Mouse (Mus musculus) retina, postnatal 7 days (tissue): ENCODE measurements around the gene F3.
A peak's percentile ranks its signal among the peaks of the same experiment; 100 is the strongest.
"Not testable (repeated sequence)": the region's sequence is repeated elsewhere in the genome, so short reads cannot be mapped to it uniquely, and the experiment has no call there.

Experiments used
- DNase-seq: peaks from one replicate; pipeline ENCODE4 v3.0.0-alpha.2; 2012; ENCODE audit warnings: low read depth, low spot score

F3 gene

DNA sequence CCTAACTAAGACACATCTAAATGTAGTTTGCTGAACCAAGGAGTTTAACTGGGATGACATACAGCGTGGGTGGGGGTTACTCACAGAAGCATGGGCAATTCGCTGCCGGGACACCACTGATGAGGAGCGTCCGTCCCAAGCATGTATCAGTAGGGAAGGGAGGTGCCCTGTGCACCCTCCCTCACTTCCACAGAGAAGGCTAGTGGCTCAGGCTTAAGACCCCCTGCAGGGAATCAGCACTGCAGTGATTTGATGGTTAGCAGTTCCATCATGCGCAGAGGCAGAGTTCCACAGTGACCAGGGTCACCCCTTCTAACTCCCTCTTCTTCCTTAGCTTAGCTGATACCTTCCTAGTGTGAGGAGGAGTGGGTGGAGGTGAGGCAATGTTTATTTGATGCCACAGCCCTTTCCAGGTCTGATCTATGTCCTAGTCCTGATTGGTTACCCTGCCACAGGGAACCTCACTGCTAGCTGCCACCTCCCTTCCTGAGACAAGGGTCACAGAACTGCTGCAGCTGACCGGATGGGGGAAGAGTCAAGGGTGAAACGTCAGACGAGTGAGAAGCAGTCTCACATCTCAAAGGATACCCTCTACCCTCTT lies 15.5 kb downstream of the F3 start:
- DNase-seq = no peak

DNA sequence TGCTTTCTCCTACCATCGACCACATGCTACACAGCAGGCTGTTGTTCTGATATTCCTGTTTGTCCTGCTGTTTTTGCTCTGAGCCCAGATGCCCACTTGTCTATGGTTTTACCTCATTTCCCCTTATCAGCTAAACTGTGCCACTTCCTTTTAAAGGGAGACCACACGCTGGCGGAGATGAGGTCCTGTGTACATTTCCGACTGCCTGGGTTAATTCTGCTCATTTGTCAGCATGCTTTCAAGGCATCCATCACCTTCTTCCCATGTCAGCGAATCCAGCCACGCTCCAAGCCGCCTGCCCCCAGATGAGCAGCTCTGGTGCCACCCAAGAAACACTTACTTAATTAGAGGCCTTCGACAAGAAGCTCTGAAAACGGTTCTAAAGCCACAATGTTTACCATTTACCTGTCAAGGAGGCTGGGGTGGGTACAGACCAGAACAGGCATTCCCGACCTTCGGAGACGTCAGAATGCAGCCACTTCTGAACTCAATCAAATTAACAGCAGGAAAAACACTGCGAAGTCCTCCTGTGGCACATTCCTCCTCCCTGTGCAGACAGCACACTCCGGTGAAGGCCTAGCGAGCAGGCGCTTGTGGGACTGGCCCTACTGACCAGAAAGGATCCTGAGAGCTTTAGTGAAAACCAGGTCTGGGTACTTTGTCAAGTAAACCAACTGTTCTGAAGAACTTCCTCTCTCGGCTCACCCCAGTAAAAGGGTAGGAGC lies 16.3 kb downstream of the F3 start:
- DNase-seq = no peak

GRCm38 (mm10) chr3:121741186-121741848 lies 18.0 kb downstream of the F3 start:
- not testable (repeated sequence) for DNase-seq

GRCm38 (mm10) chr3:121754319-121755090 lies 31.2 kb downstream of the F3 start:
- DNase-seq = not testable (repeated sequence)

- DNase-seq = no peak
Observed at GRCm38 (mm10) chr3:121755152-121755551, 31.8 kb downstream of the F3 start.

DNA sequence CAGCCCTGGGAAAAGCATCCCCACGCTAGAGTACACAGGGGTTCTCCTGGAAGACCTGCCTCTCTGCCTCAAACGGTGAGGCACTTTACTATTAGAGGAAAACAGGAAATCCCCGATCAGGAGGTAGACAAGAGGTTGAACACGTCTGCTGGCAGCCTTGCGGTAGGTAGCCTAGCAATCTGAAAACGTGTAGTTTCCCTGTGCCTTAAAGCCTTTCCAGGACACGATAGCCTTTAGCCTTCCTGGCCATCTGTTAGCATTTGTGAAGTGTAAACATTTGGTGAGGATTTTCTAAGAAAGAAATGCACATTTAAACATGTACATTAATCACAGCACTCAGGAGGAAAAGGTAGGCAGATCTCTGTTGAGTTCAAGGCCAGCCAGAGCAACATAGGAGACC lies 35.0 kb downstream of the F3 start:
- no peak for DNase-seq

- no peak for DNase-seq
Observed at GRCm38 (mm10) chr3:121762056-121762852, 38.9 kb downstream of the F3 start.

DNA sequence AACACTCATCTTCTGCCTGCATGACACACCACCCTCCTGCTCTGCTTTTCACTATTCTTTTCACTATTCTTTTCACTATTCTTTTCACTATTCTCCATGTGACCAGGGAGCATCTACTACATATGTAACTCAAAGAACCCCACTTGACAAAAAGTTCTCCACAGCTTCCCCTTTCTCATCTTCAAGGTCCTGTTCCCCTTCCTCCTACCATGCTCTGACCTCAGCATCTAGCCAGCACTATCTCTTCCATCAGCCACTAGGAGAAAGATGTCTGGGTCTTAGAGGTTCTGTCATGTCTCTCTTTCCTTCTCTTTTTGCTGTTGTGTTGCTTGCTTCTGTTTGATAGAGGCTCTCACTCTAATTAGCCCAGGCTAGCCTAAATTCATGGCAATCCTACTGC lies 42.7 kb downstream of the F3 start:
- no peak for DNase-seq

GRCm38 (mm10) chr3:121766818-121767217 lies 43.5 kb downstream of the F3 start:
- no peak for DNase-seq

DNA sequence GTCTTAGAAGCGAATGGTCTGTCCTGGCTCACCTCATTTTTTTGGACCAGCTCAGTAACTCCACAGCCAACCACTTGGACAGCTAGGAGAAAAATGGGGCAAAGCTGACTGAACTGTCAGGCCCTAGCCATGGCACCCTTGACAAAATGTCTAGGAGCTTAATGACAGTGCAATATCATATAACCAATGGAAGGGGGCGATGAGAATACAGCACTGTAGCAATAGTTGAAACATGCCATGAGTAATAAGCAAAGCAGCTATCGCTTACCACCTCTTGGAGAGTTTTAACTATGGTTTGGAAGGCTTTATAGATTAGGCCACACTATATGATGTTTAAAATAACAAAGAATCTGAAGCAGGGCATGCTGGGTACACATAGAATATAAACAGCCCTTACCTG lies 45.4 kb downstream of the F3 start:
- no peak for DNase-seq

DNA sequence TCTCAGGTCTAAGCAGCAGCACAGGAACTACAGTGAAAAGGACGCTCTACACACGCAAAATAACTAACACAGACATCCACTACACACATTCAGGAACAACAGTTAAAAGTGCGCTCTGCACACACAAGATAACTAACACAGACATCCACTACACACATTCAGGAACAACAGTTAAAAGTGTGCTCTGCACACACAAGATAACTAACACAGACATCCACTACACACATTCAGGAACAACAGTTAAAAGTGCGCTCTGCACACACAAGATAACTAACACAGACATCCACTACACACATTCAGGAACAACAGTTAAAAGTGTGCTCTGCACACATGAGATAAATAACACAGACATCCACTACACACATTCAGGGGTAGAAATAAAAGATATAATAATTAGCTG lies 50.0 kb downstream of the F3 start:
- DNase-seq = not testable (repeated sequence)

DNA sequence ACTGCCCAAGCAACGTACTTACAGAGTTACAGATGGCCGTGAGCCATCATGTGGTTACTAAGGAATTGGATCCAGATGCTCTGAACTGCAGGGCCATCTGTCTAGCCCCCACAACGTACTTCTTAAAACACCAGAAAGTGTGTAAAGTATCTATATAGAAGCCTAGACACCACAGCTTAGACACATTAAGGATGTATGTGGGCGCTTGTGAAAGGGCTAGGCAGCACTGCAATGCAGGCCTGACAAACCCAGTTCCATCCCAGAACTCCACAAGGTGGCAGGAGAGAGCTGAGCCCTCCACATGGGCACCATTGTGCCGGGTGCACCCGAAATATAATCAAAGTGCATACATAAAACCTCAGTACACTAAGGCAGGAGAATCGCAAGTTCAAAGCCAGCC lies 54.6 kb downstream of the F3 start:
- peak; percentile 11 for DNase-seq

DNA sequence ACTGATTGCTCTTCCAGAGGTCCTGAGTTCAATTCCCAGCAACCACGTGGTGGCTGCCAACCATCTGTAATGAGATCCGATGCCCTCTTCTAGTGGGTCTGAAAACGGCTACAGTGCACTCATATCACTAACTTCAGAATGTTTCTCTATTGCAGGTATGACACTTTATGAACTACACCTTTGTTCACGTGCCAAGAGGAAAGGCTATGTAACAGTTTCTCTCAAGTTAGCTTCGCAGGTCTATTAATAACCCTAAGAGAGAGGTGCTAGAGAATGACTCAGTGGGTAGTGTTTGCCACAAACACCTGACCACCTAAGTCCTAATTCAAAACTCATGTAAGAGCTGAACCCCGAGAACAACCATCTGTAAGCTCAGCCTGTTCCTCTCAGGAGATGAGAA lies 59.7 kb downstream of the F3 start:
- no peak for DNase-seq
